Mouse (Mus musculus): Measurements from ENCODE around the gene Lrrc25.

Gene Lrrc25

GRCm38 (mm10) chr8:70599507-70600290 lies 16.3 kb upstream of the Lrrc25 start:
- DNase-seq (ENCODE audit: low spot score in 2 of 2): no peak

DNA sequence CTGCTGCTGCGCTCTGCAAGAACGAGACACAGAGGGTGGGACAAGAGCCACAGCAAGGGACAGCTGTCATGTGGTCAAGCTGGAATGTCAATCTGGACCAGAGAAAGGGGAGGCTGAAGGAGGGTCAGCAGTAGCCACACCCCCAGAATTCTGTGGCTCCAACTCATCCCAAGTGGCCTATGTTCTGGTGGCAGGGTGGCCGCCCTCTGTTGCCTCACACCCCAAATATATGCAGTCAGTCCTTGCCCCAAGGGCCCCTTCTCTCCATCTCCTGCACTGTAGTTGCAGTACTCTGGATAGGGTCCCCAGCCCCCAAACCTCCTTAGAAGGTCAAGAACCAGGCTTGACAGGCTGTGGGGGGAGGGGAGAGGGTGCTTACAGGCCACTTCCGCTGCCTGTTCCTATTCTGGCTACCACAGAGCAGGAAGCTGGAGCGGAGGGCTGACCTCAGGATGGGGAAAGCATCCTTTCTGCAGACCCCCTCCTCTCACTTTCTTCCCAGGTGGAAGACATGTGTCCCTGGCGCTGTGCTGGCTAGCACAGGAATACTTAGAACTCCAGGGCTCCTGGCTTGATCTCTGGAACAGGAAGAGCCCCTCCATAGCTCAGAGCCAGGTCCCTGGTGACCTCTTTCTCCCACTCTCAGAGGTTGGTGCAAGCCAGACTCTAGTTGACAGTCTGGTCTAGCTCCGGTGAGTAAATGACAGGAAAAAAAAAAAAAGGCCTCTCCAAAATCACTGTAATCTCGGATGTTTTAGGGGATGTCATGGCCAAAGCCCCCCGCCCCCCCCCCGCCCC lies 15.3 kb upstream of the Lrrc25 start:
- no peak for DNase-seq (ENCODE audit: low spot score in 2 of 2)

DNA sequence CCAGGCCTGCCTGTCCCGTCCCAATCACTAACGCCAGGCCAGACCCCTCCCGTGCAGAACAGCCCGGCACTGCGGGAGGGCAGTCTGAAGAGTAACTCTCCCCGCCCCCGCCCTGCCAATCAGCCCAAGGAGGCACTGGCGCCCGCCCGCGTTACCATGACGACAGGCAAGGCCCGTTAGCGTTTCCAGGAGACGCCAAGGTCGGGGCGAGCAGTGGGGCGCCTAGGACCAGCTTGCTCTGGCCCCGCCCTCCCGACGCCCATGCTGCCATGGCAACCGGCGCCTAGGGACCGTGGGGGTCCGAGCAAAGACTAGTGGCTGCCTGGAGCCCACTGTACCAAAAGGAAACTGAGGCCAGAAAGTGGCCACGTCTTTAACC lies 14.7 kb upstream of the Lrrc25 start:
- peak in 1 of 2 experiments; percentile 66 for DNase-seq (ENCODE audit: low spot score in 2 of 2)

DNA sequence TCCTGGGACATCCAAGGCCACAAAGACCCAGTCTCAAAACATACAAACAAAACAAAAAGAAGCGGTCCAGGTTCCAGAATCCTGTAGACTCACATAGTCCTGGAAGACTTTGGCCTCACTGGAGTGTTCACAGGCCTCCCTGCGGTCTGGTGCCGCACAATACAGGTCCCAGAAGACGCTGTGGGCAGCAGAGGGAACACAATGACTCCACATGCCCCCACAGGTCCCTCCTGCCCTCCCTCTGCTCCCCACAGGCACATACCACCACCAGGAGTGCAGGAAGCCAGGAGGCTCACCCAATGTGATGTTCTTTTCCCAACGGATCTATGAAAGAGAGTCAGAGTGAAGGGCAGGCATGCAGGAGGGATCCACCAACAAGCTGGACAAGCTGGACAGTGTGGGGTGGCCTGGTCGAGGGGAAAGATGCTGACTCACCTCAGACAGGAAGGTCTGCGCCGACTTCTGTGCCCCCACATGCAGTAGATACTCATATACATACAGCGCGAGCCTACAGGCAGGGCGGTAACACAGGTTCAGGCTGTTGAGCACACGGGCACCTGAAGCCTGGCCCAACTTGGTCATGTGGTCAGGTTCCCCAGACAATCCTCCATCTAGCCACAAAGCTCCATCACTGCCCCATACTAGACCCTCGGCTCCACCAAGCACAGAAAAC lies 13.7 kb upstream of the Lrrc25 start:
- DNase-seq (ENCODE audit: low spot score in 2 of 2): no peak

- no peak for DNase-seq (ENCODE audit: low spot score in 2 of 2)
Observed at GRCm38 (mm10) chr8:70604558-70604957, 11.4 kb upstream of the Lrrc25 start.

DNA sequence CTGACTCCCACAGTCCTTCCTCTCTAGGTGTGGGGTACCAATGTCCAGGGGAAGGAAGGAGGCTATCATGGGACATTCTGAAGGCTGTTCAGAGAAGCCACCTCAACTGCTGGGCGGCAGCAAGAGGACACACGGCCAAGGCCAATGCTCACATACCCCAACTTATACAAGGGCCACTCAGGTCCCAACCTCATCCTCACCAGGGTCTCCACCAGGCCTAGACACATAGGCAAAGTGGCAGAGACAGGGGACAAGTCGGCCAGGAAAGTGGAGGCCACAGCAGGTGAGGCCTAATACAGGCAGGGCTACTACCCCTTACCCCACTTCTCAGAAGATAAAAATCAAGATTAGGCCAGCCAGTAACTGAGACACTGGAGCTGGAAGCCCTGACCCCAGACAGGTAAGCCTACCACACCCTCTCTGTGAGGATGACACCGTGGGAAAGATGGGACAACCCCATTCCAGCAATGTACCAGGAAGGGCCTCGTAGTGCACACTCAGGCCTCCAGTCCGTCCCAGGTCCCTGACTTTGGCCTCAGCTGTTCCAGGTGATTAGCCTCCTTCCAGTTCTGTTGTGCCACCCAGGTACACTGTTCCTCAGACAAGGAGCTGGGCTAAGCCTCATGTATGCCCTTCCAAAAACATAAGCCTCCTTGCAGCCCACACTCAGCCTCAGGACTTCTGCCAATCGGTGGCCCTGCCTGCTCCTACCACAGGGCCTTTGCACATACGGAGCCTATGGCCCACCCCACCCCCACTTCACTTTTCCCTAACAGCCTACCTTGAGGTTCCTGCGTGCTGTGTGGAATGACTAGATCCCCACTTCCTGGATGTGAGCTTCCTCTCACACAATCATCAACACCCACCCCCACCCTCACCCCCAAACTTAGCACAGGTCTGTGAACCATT lies 9.8 kb upstream of the Lrrc25 start:
- DNase-seq (ENCODE audit: low spot score in 2 of 2): no peak

- DNase-seq (ENCODE audit: low spot score in 2 of 2): no peak
Observed at GRCm38 (mm10) chr8:70606780-70607602, 9.0 kb upstream of the Lrrc25 start.

DNA sequence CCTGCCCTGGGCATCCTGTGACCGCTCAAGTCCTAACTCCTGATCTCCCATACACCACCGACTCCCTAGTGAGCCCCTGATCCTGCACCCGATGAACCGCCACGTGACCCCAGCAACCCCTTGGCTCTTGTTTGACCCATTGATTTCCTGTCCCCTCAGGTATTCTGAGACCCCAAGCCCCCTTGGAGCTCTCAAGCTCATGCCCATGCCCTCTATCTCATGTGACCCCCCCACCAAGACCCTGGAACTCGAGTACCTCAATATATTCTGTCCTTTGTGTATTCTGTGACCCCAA lies 8.4 kb upstream of the Lrrc25 start:
- DNase-seq (ENCODE audit: low spot score in 2 of 2): no peak

GRCm38 (mm10) chr8:70607898-70608748 lies 7.8 kb upstream of the Lrrc25 start:
- peak; percentile 64 to 65 for DNase-seq (ENCODE audit: low spot score in 2 of 2)

GRCm38 (mm10) chr8:70608749-70609367 lies 7.1 kb upstream of the Lrrc25 start, which contains the start of gene Ssbp4:
Gene Ssbp4 (minus strand): TSS chr8:70608872.
- no peak for DNase-seq (ENCODE audit: low spot score in 2 of 2)

DNA sequence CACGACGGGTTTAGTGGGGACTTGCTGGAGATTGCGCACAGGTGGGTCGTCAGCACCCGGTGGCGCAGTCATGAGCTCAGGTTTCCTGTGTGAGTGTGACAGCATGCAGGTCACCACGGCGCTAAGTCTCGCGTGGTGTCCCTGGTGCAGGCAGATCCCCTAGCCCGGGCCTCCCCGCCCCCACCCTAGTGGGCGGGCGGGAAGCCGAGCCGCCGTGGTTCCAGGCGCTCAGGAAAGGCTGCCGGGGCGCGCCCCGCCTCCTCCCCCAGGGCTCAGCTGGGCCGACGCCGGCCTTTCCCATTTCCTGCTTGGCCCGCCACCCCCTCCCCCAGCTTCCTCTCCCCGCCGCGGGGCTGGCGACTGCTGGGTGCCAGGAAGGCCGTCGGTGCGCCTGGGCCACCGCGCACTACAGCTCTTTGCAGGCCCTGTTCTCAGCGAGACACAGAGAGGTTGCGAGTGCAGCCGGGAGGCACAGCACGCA lies 6.5 kb upstream of the Lrrc25 start:
- peak; percentile 94 to 95 for DNase-seq (ENCODE audit: low spot score in 2 of 2)

- peak; percentile 95 for DNase-seq (ENCODE audit: low spot score in 2 of 2)
Observed at GRCm38 (mm10) chr8:70609849-70610795, 5.8 kb upstream of the Lrrc25 start.

GRCm38 (mm10) chr8:70610796-70611771 lies 4.9 kb upstream of the Lrrc25 start:
- peak; percentile 86 to 87 for DNase-seq (ENCODE audit: low spot score in 2 of 2)

- peak; percentile 83 to 90 for DNase-seq (ENCODE audit: low spot score in 2 of 2)
Observed at GRCm38 (mm10) chr8:70611849-70612248, 4.1 kb upstream of the Lrrc25 start.

DNA sequence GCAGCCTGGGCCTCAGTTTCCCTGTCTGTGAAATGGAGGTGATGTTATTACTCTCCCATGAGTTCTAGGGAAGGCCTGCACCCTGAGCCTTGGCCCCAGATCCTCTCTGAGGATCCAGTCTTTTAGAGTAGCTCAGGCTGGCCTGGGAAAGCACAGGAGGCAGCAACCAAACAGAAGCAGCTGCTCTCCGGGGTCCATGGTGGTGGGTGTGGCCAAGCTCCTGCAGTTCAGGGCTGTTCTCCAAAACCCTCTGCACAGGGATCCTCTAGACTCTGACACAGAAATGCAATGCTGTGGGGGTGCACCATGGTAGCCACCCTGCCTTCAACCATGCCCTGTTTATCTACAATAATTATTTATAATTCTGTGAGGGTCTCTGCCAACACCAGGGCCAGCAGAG lies 2.2 kb upstream of the Lrrc25 start:
- no peak for DNase-seq (ENCODE audit: low spot score in 2 of 2)

GRCm38 (mm10) chr8:70614469-70614868 lies 1.5 kb upstream of the Lrrc25 start:
- no peak for DNase-seq (ENCODE audit: low spot score in 2 of 2)

DNA sequence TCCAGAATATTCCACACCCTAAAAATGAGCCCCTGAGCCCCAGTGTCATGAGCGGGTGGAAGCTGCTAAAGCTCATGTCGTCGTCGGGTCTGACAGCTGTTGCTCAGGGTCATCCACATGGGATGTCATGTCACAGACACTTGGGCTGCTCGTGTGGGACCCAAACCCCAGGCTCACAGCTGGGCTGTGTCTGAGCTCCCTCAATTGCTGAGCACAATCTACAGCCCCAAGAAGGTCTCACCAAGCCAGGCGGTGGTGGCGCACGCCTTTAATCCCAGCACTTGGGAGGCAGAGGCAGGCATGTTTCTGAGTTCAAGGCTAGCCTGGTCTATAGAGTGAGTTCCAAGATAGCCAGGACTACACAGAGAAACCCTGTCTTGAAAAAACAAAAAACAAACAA lies 674 bp upstream of the Lrrc25 start:
- no peak for DNase-seq (ENCODE audit: low spot score in 2 of 2)
